Mouse (Mus musculus): ENCODE results near the gene Sema4b.

Gene Sema4b

DNA sequence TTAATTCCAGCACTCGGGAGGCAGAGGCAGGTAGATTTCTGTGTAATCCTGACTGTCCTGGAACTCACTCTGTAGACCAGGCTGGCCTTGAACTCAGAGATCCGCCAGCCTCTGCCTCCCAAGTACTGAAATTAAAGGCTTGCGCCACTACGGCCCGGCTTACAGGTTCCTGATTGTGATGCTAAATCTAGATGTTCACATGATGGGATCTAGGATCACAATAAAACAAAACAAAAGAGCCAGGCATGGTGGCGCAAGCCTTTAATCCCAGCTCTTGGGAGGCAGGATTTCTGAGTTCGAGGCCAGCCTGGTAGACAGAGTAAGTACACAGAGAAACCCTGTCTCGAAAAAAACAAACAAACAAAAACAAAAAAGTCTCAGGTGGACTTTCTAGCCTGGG, 33.9 kb upstream of the Sema4b start:
- H3K4me3 ChIP-seq (replicated peaks; ENCODE audit: low read length): no peak overlapping the region; the same call in 1 of the 2 replicates
- no peaks in the 10 kb centered on the region for H3K9me3 ChIP-seq (ENCODE audit: low read length)
- H3K4me1 ChIP-seq (replicated peaks; ENCODE audit: low read depth, low read length): peaks cover 57% of the 10 kb centered on the region
- TF ChIP-seq POU5F1 (IDR thresholded peaks at IDR 0.05; ENCODE audit: borderline replicate concordance, low read length): no peak
- no peak for TF ChIP-seq CTCF (conservative IDR thresholded peaks at IDR 0.05; ENCODE audit: low read length)
- no peak for TF ChIP-seq NANOG (IDR thresholded peaks at IDR 0.05; ENCODE audit: borderline replicate concordance, low read length)
- H3K36me3 ChIP-seq (ENCODE audit: insufficient read depth, low read length): no peaks in the 10 kb centered on the region
- no peaks in the 10 kb centered on the region for H3K27me3 ChIP-seq (ENCODE audit: insufficient read depth, low read length)

- no peaks in the 10 kb centered on the region for H3K27me3 ChIP-seq (ENCODE audit: insufficient read depth, low read length)
- TF ChIP-seq NANOG (IDR thresholded peaks at IDR 0.05; ENCODE audit: borderline replicate concordance, low read length) (no peak), POU5F1 (IDR thresholded peaks at IDR 0.05; ENCODE audit: borderline replicate concordance, low read length) (no peak), CTCF (conservative IDR thresholded peaks at IDR 0.05; ENCODE audit: low read length) (no peak)
Observed at GRCm38 (mm10) chr7:80154689-80155088, 32.0 kb upstream of the Sema4b start.

GRCm38 (mm10) chr7:80156711-80157227, 29.9 kb upstream of the Sema4b start:
- peaks cover 69% of the 10 kb centered on the region for H3K4me1 ChIP-seq (replicated peaks; ENCODE audit: low read depth, low read length)
- H3K27me3 ChIP-seq (ENCODE audit: insufficient read depth, low read length): no peaks in the 10 kb centered on the region
- H3K9me3 ChIP-seq (ENCODE audit: low read length): 0 out of 2 replicates have a peak, but pooled peaks cover 5% of the 10 kb centered on the region
- no peaks in the 10 kb centered on the region for H3K36me3 ChIP-seq (ENCODE audit: insufficient read depth, low read length)
- peak overlapping the region; percentile 63 for H3K4me3 ChIP-seq (replicated peaks; ENCODE audit: low read length)
- TF ChIP-seq CTCF (conservative IDR thresholded peaks at IDR 0.05; ENCODE audit: low read length): peak; percentile 94
- no peak for TF ChIP-seq POU5F1 (IDR thresholded peaks at IDR 0.05; ENCODE audit: borderline replicate concordance, low read length)
- TF ChIP-seq NANOG (IDR thresholded peaks at IDR 0.05; ENCODE audit: borderline replicate concordance, low read length): no peak

More at GRCm38 (mm10) chr7:80154689-80155088, 32.0 kb upstream of the Sema4b start:
- Histone ChIP-seq H3K4me1 (replicated peaks; ENCODE audit: low read depth, low read length) (peaks cover 55% of the 10 kb centered on the region), H3K9me3 (ENCODE audit: low read length) (0 out of 2 replicates have a peak, but pooled peaks cover 5% of the 10 kb centered on the region), H3K4me3 (replicated peaks; ENCODE audit: low read length) (no peak overlapping the region), H3K36me3 (ENCODE audit: insufficient read depth, low read length) (no peaks in the 10 kb centered on the region)

GRCm38 (mm10) chr7:80158496-80159268, 28.0 kb upstream of the Sema4b start:
- H3K4me1 ChIP-seq (replicated peaks; ENCODE audit: low read depth, low read length): peaks cover 60% of the 10 kb centered on the region
- H3K27me3 ChIP-seq (ENCODE audit: insufficient read depth, low read length): peaks cover 2% of the 10 kb centered on the region; the same call in 1 of the 2 replicates
- 0 out of 2 replicates have a peak, but pooled peaks cover 5% of the 10 kb centered on the region for H3K9me3 ChIP-seq (ENCODE audit: low read length)
- H3K4me3 ChIP-seq (replicated peaks; ENCODE audit: low read length): no peak overlapping the region
- H3K36me3 ChIP-seq (ENCODE audit: insufficient read depth, low read length): no peaks in the 10 kb centered on the region
- TF ChIP-seq NANOG (IDR thresholded peaks at IDR 0.05; ENCODE audit: borderline replicate concordance, low read length) (no peak), CTCF (conservative IDR thresholded peaks at IDR 0.05; ENCODE audit: low read length) (no peak), POU5F1 (IDR thresholded peaks at IDR 0.05; ENCODE audit: borderline replicate concordance, low read length) (no peak)

- Histone ChIP-seq H3K4me1 (replicated peaks; ENCODE audit: low read depth, low read length) (peaks cover 56% of the 10 kb centered on the region), H3K4me3 (replicated peaks; ENCODE audit: low read length) (no peak overlapping the region; the same call in 1 of the 2 replicates)
Observed at GRCm38 (mm10) chr7:80160293-80160944, 26.2 kb upstream of the Sema4b start.

DNA sequence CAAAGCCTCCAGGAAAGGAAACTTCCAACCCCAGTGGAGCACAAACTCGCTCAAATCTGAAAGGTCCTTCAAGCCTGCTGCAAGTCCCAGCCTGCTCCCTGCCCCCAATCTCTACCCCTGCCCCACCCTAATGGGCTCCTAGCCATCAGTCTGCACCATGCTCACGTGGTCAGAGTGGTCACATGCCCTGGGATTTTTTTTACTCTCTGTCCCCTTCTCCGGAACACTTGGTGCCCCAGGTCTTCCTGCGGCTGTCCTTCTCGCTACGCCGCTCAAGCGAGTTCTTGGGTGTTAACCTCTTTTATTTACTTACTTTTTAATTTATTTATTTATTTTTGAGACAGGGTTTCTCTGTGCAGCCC, 25.7 kb upstream of the Sema4b start:
- H3K4me3 ChIP-seq (replicated peaks; ENCODE audit: low read length): no peak overlapping the region
- no peak for TF ChIP-seq POU5F1 (IDR thresholded peaks at IDR 0.05; ENCODE audit: borderline replicate concordance, low read length)
- TF ChIP-seq NANOG (IDR thresholded peaks at IDR 0.05; ENCODE audit: borderline replicate concordance, low read length): no peak
- no peak for TF ChIP-seq CTCF (conservative IDR thresholded peaks at IDR 0.05; ENCODE audit: low read length)
- H3K4me1 ChIP-seq (replicated peaks; ENCODE audit: low read depth, low read length): peaks cover 55% of the 10 kb centered on the region
- H3K36me3 ChIP-seq (ENCODE audit: insufficient read depth, low read length): no peaks in the 10 kb centered on the region
- H3K27me3 ChIP-seq (ENCODE audit: insufficient read depth, low read length): peaks cover 5% of the 10 kb centered on the region; the same call in 1 of the 2 replicates
- 0 out of 2 replicates have a peak, but pooled peaks cover 5% of the 10 kb centered on the region for H3K9me3 ChIP-seq (ENCODE audit: low read length)

More at GRCm38 (mm10) chr7:80160293-80160944, 26.2 kb upstream of the Sema4b start:
- TF ChIP-seq POU5F1 (IDR thresholded peaks at IDR 0.05; ENCODE audit: borderline replicate concordance, low read length) (no peak), CTCF (conservative IDR thresholded peaks at IDR 0.05; ENCODE audit: low read length) (no peak), NANOG (IDR thresholded peaks at IDR 0.05; ENCODE audit: borderline replicate concordance, low read length) (no peak)
- Histone ChIP-seq H3K36me3 (ENCODE audit: insufficient read depth, low read length) (no peaks in the 10 kb centered on the region), H3K9me3 (ENCODE audit: low read length) (0 out of 2 replicates have a peak, but pooled peaks cover 5% of the 10 kb centered on the region), H3K27me3 (ENCODE audit: insufficient read depth, low read length) (peaks cover 5% of the 10 kb centered on the region; the same call in 1 of the 2 replicates)

GRCm38 (mm10) chr7:80165432-80165831, 21.2 kb upstream of the Sema4b start:
- Histone ChIP-seq H3K27me3 (ENCODE audit: insufficient read depth, low read length) (peaks cover 5% of the 10 kb centered on the region; the same call in 1 of the 2 replicates), H3K4me3 (replicated peaks; ENCODE audit: low read length) (no peak overlapping the region), H3K9me3 (ENCODE audit: low read length) (no peaks in the 10 kb centered on the region), H3K4me1 (replicated peaks; ENCODE audit: low read depth, low read length) (peaks cover 28% of the 10 kb centered on the region), H3K36me3 (ENCODE audit: insufficient read depth, low read length) (no peaks in the 10 kb centered on the region)
- TF ChIP-seq NANOG (IDR thresholded peaks at IDR 0.05; ENCODE audit: borderline replicate concordance, low read length) (no peak), CTCF (conservative IDR thresholded peaks at IDR 0.05; ENCODE audit: low read length) (no peak), POU5F1 (IDR thresholded peaks at IDR 0.05; ENCODE audit: borderline replicate concordance, low read length) (no peak)

GRCm38 (mm10) chr7:80166740-80167139, 19.9 kb upstream of the Sema4b start:
- H3K9me3 ChIP-seq (ENCODE audit: low read length): no peaks in the 10 kb centered on the region
- TF ChIP-seq NANOG (IDR thresholded peaks at IDR 0.05; ENCODE audit: borderline replicate concordance, low read length) (no peak), CTCF (conservative IDR thresholded peaks at IDR 0.05; ENCODE audit: low read length) (no peak), POU5F1 (IDR thresholded peaks at IDR 0.05; ENCODE audit: borderline replicate concordance, low read length) (no peak)
- H3K4me3 ChIP-seq (replicated peaks; ENCODE audit: low read length): no peak overlapping the region
- peaks cover 21% of the 10 kb centered on the region for H3K4me1 ChIP-seq (replicated peaks; ENCODE audit: low read depth, low read length)
- peaks cover 9% of the 10 kb centered on the region for H3K27me3 ChIP-seq (ENCODE audit: insufficient read depth, low read length)
- H3K36me3 ChIP-seq (ENCODE audit: insufficient read depth, low read length): no peaks in the 10 kb centered on the region
